Mouse (Mus musculus) liver, adult 2 months (tissue): Measurements from ENCODE around the gene Gm6401.
"Not testable (repeated sequence)": the region's sequence is repeated elsewhere in the genome, so short reads cannot be mapped to it uniquely, and the experiment has no call there.

ENCODE experiments used
- CTCF ChIP-seq: fragments of 200-500 bp; IDR thresholded peaks from 2 replicates; pipeline ENCODE4 v1.5.1; 2011; ENCODE audit warnings: low read depth, low read length, control low read depth
- POLR2A ChIP-seq: fragments of 200-500 bp; IDR thresholded peaks from 2 replicates; pipeline ENCODE4 v1.6.1; 2011; ENCODE audit warnings: low read length, control low read depth; ENCODE audit not compliant: insufficient read depth; ENCODE audit errors: extremely low read depth

- TF ChIP-seq CTCF, POLR2A: not testable (repeated sequence)
These were observed at the start of gene Gm6401 for GRCm38 (mm10) chr14:41967827-41968226.
